Mouse (Mus musculus) thymus, postnatal 4 days (tissue): ENCODE data around the gene Vac14.

Experiments used
- DNase-seq: peaks from one replicate; pipeline ENCODE4 v3.0.0; 2021

Gene Vac14

DNA sequence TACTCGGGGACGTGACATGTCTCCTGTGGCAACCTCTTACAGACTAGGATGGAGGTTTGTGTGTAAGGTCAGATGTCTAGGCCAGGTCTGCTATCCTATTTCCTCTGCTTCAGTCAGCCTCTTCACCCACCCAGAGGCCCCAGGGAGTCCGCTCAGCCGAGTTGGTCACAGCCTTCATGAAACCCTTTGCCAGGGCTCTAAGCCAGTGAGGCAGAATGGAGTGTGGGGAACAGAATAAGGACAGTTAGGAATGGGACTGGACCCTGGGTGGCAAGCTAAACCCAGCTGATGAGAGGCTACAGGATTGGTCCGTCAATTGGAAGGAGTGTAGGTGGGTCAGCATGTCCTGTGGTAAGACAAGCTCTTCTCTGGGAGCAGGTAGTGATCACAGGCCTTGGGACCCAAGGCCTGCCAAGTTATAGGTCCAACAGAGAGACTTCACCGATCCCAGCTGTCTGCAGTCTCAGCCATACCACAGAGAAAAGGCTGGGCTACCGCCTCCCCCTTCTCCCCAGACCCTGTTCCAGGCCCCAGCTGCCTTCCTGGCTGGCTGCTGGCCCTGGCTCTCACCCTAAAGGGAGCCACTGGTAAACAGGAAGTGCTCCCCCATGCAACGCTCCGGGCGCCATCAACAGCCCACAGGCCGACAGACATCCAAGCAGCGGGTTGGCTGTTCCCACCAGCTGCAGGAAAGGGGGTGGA, 100.7 kb downstream of the Vac14 start:
- peak; percentile 56 for DNase-seq

DNA sequence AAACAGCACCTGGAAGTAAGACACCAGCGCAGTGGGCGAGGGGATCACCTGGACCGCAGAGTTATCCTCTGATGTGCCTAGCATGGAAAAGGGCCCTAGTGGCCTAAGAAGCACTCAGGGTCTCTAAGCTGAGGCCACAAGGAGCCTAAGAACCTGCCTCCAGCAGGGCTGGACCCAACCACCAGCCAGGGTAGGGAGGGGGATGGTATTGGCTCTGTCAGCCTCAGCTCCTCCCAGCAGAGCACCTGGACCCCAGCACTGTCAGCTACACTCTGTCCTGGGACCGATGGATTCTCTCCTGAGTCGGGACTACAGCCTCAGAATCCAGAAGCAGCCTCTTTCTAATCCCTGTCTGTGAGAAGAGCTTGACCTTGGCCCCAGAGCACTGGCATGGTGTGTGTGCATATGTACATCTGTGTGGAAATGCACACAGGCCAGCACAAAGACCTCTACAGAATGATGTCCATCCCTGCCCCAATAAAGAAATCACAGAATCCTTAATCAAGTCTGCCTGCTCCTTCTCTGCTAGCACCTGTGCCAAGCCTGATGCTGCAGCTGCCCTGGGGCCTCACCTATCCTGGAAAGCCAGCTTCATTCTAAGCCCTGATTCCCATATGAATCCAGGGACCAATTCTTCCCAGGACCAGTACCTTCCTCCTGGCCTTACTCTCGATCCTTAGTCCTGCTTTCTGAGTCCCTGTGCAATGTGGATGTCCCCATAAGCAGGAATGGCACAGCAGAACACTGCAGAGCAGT, 101.7 kb downstream of the Vac14 start:
- no peak for DNase-seq

DNA sequence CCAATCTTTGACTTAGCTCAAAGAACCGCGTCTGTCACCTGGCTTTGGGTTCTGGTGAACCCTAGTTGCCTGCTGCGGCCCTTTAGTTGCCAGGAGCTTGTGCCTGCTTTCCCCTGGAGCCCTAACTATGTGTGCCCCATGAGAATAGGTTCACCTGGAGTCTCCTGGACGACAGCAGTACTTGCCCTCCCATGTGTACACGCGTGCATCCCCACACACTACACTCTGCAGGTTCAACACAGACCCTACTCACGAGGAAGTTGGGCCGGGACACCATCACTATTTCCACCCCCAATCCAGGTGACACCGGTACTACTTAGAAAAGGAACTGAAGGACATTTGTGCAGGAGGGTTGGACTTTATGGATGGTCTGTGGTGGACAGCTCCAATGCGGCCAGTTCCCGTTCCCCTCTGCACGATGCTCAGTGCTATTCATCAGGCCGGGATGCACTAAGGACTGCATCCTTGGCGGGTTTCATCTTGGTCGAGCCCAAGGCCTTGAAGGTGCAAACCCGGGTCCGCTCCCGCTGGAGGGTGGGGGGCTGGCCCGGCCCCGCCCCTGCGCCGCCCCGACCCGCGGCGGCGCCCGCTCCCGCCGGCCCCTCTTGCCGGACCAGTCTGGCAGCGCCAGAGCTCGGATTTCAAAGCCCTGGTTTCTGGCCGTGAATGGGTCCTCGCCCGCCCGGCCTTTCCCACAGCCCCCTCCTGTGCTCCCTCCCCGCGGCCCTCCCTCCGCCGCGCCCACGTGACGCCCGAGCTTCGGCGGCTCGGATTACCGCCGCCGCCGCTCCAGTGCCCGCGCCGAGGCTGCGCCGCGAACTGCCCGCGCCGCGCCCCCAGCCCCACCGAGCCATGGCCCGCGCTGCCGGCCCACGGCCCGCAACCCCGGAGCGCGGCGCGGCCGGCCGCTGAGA, 102.6 kb downstream of the Vac14 start, which contains the start of gene Mtss1l:
Gene Mtss1l, plus strand, starts transcription at position 792 of the 914 bp plus-strand sequence.
- peak; percentile 64 for DNase-seq

DNA sequence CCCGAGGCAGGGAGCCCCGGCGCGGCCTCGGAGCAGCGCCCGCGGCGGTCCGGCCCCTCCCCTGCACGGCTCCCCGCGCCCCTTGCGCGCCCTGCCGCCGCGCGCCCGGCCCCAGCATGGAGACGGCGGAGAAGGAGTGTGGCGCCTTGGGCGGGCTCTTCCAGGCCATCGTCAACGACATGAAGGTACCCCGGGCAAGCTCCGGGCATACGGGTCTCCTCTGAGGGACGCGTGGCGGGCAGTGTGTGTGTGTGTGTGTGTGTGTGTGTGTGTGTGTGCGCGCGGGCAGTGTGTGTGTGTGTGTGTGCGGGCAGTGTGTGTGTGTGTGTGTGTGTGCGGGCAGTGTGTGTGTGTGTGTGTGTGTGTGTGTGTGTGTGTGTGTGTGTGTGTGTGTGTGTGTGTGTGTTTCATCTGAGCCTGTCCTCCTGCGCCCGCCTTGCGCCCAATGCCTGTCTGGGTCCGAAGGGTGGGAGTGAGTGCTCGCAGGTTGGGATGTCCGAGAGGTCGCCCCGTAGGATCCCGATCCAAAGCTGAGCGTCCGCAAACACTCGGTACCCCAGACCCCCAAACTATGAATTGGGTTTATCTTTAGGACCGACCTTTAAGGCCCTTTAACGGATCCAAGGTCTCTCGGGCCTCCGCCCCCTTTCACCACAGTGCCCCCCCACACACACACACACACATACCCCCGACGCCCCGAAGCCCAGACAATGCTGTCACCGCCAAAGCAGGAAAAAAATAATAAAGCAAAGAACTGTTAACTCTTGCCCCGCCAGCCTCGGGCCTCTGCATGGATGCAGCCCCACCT, 103.4 kb downstream of the Vac14 start:
- DNase-seq, result peak; percentile 70

DNA sequence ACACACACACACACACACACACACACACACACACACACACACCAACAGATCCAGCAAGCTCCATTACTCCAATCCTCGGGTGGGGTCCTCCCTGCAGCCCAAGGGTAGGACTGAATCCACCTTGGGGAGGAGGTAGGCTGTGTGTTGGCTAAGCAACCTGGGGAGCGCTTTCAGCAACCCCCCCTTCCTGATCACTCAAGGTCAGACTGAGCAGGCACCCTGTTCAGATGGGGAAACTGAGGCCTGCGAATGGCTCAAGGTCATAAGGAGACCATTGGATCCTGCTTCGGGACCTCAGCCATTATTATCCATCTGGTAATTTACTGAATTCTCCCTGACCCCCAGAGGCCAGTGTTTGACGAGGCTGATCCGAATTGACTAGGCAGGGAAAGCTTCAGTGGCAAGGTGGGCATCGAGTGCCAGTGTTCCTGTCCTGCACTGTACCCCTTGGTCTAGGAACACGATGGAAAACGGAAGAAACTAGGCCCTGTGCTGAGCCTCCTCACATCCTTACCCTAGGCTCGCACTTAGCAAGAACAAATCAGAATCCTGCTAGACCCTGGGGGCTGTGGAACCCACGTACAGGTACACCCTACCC, 104.1 kb downstream of the Vac14 start:
- DNase-seq, result no peak

DNA sequence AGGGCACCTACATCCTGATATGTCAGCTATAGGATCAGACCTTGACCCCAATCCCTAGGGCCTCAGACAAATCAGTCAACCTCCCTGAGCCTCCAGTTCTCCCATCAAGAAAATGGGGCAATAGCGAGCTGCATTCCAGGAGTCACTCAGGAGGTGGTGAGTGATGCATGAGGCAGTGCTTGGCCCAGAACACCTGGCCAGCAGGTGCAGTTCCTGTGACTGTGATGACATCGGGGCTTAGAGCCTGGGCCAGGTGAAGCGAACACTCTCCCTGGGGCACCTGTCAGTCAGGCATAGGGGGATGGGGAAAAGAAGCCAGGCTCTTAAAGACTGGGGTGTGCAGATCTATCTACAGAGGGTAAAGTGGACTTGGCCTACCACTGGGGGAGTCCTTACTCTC, 106.1 kb downstream of the Vac14 start:
- DNase-seq, result no peak

DNA sequence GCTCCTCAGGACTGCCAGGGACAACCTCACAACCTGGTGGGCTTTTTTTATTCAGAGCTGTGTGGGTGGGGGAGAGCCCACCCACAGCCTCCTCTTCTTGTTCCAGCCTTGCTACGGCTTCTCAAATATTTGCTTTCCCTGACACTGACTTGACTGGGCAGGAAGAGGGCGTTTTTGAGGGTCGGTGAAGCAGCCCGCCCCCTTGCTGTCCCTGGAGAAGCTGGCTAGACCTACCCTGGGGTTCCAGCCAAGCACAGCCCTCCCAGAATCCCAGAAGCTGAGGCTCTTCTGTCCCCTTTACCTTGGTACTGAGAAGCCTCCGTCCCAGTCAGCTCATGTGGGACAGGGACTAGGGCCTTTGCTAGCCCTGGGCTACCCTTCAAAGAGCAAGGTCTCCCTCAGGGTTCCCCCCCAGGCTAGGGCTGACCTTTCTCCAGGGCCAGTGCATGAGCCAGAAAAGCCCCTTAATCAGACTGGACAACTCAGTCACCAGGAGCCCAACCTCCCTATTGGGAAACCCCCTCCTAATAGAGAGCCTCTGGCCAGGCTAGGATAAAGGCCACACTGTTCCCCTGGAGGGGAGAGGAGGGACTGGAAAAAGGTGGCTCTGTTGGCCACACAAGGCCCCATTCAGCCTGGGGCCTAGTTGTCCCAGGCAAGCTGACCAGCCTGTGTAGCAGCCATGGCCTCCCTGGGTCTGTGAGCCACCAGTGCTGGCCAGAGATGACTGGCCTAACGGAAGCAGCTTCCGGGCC, 106.9 kb downstream of the Vac14 start:
- no peak for DNase-seq

DNA sequence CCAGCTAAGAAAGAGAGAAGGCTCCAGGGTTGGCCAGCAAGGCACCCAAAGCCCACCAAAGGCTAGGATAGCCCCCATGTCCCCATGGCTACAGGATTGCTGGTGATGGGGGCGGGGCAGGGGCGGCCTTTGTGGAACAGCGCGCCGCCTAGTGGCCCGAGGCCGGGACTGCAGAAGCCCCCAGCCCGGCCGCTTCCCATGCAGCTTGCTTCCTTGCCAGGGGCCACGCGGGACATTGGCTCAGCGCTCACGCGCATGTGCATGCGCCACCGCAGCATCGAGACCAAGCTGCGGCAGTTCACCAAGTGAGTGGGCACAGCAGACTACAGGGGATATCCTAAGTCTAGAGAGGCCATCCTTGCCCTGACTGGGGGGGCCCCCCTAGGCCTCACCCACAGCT, 108.5 kb downstream of the Vac14 start:
- DNase-seq, result peak; percentile 89

DNA sequence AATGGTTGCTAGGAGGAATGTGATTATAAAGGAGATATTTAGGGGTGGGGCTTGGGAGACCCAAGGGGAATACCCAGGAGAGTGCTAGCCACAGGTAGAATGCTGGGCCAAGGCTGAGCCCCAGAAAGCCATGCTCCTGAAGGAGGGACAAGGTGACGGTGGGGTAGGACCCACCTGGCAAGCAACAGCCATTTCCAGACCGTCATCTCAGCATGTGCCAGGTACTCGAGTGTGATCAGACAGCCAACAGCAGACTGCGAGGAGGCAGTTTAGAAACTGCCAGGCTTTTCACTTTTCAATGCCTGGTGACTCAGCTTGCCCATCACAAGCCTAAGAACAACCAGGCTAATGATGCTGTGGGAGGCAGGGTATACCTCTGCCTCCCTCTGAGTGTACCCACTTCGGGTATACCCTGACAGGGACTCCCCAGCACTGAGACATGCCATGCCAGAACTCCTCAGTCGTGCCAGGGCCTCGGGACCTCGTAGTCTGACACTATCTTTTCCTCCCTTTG, 113.0 kb downstream of the Vac14 start:
- DNase-seq, result no peak

DNA sequence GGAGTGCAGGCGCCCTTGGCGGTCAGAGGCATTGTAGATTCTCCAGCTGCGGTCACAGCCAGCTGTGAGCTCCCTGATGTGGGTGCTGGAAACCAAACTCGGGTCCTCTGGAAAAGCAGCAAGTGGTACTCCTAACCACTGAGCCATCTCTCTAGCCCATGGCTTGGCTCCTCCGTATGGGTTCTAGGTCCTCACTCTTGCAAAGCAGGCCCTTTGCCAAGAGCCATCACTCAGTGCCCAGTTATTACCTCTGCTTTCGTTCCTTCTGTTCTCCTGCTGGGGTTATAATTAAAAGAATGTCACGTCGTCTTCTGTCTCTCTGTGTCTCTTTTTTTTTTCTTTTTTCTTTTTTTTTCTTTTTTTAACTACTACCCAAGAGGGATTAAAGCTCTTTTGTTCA, 114.7 kb downstream of the Vac14 start:
- DNase-seq, result no peak

DNA sequence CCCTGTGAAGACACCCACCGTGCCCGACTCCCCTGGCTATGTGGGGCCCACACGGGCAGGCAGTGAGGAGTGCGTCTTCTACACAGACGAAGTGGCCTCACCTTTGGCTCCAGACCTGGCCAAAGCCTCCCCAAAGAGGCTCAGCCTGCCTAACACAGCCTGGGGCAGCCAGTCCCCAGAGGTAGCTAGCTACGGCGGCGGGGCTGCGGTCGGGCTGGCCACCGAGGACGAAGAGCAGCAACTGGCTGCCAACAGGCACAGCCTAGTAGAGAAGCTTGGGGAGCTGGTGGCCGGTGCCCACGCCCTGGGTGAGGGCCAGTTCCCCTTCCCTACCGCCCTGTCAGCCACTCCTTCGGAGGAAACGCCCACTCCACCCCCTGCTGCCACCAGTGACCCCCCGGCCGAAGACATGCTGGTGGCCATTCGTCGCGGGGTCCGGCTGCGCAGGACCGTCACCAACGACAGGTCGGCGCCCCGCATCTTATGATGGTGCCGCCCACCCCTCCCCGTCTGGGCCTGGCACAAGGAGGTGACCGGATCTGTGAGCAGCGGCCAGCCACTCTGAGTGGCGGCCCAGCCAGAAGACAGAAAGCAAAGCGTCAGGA, 120.3 kb downstream of the Vac14 start:
- DNase-seq, result no peak

DNA sequence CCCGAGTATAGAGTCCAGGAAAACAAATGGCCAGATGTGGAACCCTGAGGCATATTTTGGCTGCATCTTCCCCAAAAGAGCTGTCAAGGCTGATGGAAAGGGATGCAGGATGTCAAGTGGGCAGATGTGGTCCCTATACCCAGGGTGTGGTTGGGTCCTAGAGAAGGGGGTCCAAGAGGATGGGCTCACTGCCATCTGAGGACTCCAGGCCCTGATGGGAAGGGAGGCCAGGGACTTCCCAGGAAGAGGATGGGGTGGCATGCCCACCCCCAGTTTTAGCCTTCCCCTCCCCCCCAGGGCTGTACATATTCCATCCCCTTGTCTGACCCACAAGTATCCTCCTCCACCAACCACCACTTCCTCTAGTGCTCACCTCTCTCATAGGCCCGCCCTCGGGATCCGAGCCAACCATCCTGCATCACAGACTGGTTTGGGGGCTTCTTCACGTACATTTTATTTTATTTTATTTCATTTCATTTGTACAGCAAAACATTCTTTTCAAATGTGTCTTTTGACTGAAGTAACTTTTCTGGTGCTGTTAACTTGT, 122.3 kb downstream of the Vac14 start:
- no peak for DNase-seq

DNA sequence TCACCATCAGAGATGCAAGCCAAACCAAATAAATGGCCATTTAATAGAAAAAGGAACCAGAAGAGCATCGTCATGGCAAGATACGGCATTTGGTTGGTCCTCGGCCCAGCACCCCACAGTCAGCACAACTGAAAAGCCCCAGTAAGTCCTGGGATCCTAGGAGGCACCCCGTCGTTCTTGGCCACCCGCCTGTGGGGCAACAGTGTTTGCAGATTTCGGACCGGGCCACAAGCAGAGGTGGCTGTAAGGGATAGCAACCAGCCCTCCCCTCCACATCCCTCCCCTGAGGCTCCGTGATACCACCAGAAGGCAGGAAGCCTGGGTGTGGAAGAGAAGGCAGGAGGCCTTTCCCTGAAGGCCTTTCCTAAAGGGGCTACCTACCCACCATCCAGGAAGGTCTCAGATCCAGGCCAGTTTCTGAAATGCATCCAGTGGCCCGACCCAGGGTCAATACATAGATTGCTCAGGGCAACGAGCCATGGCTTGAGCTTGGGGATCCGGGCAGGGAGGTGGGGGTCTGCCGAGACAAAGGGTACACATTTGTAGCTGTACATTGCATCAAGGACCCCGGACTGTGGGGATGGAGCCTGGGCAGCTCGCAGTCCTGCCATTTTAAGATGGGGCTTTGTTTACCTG, 123.5 kb downstream of the Vac14 start:
- DNase-seq, result no peak

DNA sequence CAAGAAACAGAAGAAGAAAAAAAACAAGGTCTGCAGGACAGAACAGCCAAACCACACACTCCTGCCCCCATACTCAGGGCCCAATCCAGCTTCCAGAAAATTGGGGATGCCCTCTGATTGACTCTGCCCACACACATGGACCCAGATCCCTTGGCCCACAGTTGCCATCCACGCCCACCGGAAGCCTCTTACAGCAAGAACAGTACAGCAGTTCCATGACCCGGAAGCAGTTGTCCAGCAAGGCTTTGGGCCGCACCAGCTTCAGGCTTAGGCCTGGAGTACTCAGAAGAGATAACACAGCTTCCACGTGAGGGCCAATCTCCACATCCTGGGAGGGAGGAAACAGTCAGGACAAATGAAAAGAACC, 124.0 kb downstream of the Vac14 start:
- no peak for DNase-seq

DNA sequence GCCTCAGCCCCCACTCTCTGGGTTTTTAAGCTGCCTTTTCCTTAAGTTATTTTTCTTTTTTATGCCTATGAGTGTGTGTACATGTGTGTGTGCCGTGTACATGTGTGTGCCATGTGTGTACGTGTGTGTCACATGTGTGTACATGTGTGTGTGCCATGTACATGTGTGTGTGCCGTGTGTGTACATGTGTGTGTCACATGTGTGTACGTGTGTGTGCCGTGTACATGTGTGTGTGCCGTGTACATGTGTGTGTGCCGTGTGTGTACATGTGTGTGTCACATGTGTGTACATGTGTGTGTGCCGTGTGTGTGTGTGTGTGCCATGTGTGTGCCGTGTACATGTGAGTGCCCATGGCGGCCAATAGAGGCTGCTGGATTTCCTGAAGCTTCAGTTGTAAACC, 126.8 kb downstream of the Vac14 start:
- DNase-seq, result no peak

DNA sequence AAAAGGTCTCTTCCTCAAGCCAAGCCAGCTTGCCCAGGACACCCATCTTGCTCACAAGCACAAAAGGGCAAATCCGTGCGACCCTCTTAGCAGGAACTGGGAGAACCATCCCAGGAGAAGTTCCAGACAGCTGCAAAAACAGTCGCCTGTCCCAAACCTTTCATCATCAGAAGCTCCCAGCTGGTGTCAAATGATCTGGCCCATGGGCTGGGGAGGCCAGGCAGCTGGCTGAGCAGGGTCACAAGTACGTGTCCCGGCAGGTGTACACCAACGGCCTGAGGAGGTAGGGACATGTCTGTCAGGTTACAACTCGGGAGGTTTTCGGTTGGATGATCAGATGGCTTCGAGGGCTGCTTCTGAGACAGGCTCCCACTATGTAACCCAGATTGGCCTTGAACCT, 128.3 kb downstream of the Vac14 start:
- no peak for DNase-seq

DNA sequence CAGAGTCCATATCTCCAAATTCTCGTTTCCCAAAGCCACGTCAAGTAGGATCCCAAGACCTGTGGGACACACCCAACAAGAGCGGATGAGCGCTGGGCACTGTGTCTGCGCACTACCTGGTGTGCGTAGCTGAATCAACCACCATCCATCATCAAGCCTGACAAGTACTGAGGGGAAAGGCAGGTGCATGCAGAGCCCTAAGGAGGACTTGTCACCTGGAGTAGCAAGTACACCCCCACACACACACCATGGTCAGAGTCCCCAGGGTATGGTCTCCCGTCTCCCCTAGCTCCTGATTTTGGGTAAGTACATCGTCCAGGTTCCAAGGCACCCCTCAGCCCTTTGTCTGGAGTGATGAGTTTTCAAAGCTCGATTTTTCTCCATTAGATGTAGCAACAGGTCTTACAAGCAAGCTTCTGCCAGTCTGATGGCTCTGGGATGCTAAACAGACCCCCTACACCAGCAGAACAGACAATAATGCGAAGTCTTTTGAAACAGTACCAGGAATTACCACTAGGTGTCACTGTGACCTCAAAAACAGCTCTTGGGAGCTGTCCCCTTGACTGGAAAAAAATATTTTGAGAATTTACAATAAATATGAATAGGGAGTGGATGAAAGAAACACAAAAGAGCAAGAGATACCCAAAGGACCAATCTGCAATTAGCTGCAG, 131.2 kb downstream of the Vac14 start:
- DNase-seq, result no peak

DNA sequence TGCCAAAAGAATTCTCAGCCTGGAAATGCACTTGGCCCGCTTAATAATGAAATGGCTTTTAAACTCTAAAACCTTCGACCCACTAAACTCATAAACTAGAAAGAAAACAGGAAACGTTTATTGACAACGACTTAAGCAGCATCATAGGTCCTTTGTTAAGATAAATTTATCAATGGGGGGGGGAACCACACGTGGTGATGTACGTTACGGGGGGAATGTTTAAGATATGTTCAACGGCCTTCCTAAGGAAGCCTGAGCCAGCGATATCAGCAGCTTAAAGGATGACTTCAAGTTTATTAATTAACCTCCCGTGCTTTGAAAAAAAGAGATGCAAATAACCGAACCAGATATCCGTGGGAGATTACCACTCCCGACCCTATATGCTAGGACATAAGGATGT, 131.9 kb downstream of the Vac14 start:
- DNase-seq, result no peak

DNA sequence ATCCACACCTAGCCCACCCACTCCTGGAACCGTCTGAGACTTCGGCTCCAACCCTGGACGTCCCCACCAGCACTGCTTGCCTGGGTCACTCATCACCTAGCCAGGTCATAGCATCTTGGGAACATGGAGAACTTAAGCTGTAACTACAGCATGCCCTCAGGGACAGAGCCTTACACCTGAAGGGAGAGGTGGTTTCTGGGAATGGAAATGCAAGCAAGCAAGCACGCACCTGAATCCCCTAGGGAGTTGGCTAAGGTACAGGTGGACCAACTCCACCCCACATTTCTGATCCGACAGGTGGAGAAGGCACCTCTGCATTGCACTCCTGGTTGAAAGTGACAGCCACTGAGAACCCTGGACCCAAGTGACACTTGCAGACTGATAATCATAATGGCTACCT, 133.1 kb downstream of the Vac14 start:
- DNase-seq, result no peak
